8 mouse cellular contexts compared by ENCODE assay signal in the genomic region with DNA sequence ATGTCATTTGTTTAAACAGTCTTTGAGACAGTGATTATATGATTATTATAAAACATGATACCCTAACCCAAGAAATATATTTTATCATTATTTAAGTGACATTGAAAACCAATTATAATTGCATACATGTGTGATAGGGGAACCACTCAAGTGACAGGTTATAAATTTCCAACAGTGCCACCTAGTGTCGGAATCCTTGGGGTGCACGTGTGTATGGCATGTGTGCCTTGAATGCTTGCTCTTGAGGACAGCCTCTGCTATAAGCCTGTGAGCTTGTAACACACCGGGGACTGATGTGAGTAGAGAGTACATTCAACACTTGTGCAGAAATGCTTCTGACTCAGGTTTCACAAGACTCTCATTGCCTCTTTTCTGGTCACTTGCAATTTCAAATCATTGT.
DNase-seq lines count a peak whose midpoint lies in the region; ATAC-seq lines count a peak whose summit lies in the region.

No protein-coding gene starts in this region.

- WGBS in embryonic facial prominence, embryonic 10.5 days = 16% methylated on average over 3 of the region's 3 CpGs
- 22% methylated on average over 3 of the region's 3 CpGs for WGBS in hindbrain, embryonic 13.5 days

- DNase-seq in CD4-positive, CD25-positive, alpha-beta regulatory T cell, adult 2 months (ENCODE audit: low read depth, low spot score) = peak; percentile 13
- DNase-seq in adrenal gland, adult 18-20 months (ENCODE audit: low spot score in 2 of 2) = peak; percentile 40 to 43
- DNase-seq in embryonic facial prominence, embryonic 10.5 days (ENCODE audit: low spot score) = peak; percentile 70
- DNase-seq in layer of hippocampus, postnatal 14 days (ENCODE audit: low spot score in 2 of 2) = peak; percentile 38 to 71
- peak; percentile 59 for DNase-seq in lung, postnatal 10 days
- DNase-seq in right cerebral cortex, postnatal 25 days = peak; percentile 31

- H3K9me3 ChIP-seq in embryonic facial prominence, embryonic 10.5 days = no peaks in the 10 kb centered on the region
- H3K9me3 ChIP-seq in hindbrain, embryonic 13.5 days = no peaks in the 10 kb centered on the region

- peaks cover 7% of the 10 kb centered on the region; the same call in 1 of the 2 replicates for H3K4me1 ChIP-seq in embryonic facial prominence, embryonic 10.5 days
- no peaks in the 10 kb centered on the region for H3K4me1 ChIP-seq in hindbrain, embryonic 13.5 days (replicated peaks)

- H3K36me3 ChIP-seq in embryonic facial prominence, embryonic 10.5 days (replicated peaks) = no peaks in the 10 kb centered on the region
- no peaks in the 10 kb centered on the region for H3K36me3 ChIP-seq in hindbrain, embryonic 13.5 days

- no peak overlapping the region for H3K4me3 ChIP-seq in embryonic facial prominence, embryonic 10.5 days
- H3K4me3 ChIP-seq in hindbrain, embryonic 13.5 days = no peak overlapping the region

- no peak overlapping the region for H3K4me2 ChIP-seq in hindbrain, embryonic 13.5 days

- H3K27ac ChIP-seq in embryonic facial prominence, embryonic 10.5 days (replicated peaks) = no peak overlapping the region
- no peak overlapping the region for H3K27ac ChIP-seq in hindbrain, embryonic 13.5 days

- no peak for ATAC-seq in CD4-positive, CD25-positive, alpha-beta regulatory T cell, adult 4 months
- ATAC-seq in hindbrain, embryonic 13.5 days (ENCODE audit: low FRiP score) = peak; percentile 77; the same call in 1 of the 2 replicates

- H3K27me3 ChIP-seq in embryonic facial prominence, embryonic 10.5 days (replicated peaks; ENCODE audit: low read depth, poor library complexity, severe bottlenecking) = no peaks in the 10 kb centered on the region
- H3K27me3 ChIP-seq in hindbrain, embryonic 13.5 days = no peaks in the 10 kb centered on the region

- H3K9ac ChIP-seq in hindbrain, embryonic 13.5 days = no peak overlapping the region

Comparison
In these comparisons a context has a peak if more than half of its experiments do, and no peak if none do; other contexts are left out.
1. DNase-seq: peak in every context shown above with its lines; median percentile 70 in embryonic facial prominence, embryonic 10.5 days; 59 in lung, postnatal 10 days; 54 in layer of hippocampus, postnatal 14 days; 42 in adrenal gland, adult 18-20 months; 31 in right cerebral cortex, postnatal 25 days; 13 in CD4-positive, CD25-positive, alpha-beta regulatory T cell, adult 2 months.